12 mouse cellular contexts compared by ENCODE assay signal in the genomic region with DNA sequence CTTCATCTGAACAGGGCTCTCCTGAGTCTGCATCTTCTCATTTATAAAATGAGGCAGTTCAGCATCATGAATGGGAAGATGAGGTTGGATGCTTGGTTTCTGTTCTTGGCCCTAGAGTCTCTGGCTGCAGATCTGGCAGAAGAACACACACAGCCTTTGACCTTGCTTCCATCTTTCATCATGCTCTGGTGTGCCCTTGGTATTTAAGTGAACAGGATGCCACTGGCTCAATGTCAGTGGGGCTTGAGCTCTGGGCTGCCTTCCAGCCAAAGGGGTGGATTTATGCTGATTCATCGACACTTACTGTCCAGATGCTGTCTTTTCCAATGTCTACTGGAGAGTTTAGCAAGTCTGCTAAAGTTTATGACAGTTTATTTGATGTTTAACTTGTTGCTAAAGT.
A peak's percentile ranks its signal among the peaks of the same experiment; 100 is the strongest.
DNase-seq lines count a peak whose midpoint lies in the region; ATAC-seq and TF ChIP-seq lines count a peak whose summit lies in the region.
"Had no signal": no experiment of that assay in that cellular context is flagged by ENCODE, and none has a peak within 500 bp of the region (broad histone marks: within the 10 kb centered on the region; RNA-seq: fewer than 3 reads in every experiment).

No protein-coding gene starts in this region.

- DNase-seq in testis, postnatal 14 days (ENCODE audit: low spot score) = peak; percentile 25
- DNase-seq in testis, postnatal 10 days (ENCODE audit: low spot score) = no peak
- peak; percentile 11 to 64 for DNase-seq in adrenal gland, postnatal 4 days (ENCODE audit: low spot score in 2 of 2)
- DNase-seq in kidney, postnatal 0 days (ENCODE audit: low spot score) = peak; percentile 70
- peak; percentile 17 for DNase-seq in ovary, postnatal 14 days (ENCODE audit: low spot score)
- no peak for DNase-seq in hindbrain, postnatal 0 days (ENCODE audit: low spot score)
- no peak for DNase-seq in hindbrain, embryonic 14.5 days (ENCODE audit: low spot score)
- no peak for DNase-seq in stomach, postnatal 0 days (ENCODE audit: low spot score)
- DNase-seq: embryo, embryonic 11 days; liver, postnatal 0 days; spleen, adult 18-20 months had no signal

- no peaks in the 10 kb centered on the region for H3K27me3 ChIP-seq in kidney, postnatal 0 days (ENCODE audit: insufficient read depth, low read length)
- no peaks in the 10 kb centered on the region for H3K27me3 ChIP-seq in hindbrain, postnatal 0 days (ENCODE audit: insufficient read depth, low read length)
- no peaks in the 10 kb centered on the region for H3K27me3 ChIP-seq in hindbrain, embryonic 14.5 days (ENCODE audit: control insufficient read depth, insufficient read depth, low read length)
- no peaks in the 10 kb centered on the region for H3K27me3 ChIP-seq in stomach, postnatal 0 days (ENCODE audit: control insufficient read depth, insufficient read depth, low read length)

- no peak overlapping the region; the same call in 1 of the 2 replicates for H3K27ac ChIP-seq in kidney, postnatal 0 days
- H3K27ac ChIP-seq in hindbrain, postnatal 0 days = no peak overlapping the region
- no peak overlapping the region for H3K27ac ChIP-seq in hindbrain, embryonic 14.5 days
- H3K27ac ChIP-seq in stomach, postnatal 0 days (replicated peaks) = no peak overlapping the region

- no peak overlapping the region for H3K4me2 ChIP-seq in kidney, postnatal 0 days (ENCODE audit: low read length)
- H3K4me2 ChIP-seq in hindbrain, postnatal 0 days (ENCODE audit: low read depth, low read length) = no peak overlapping the region
- H3K4me2 ChIP-seq in hindbrain, embryonic 14.5 days (replicated peaks) = no peak overlapping the region
- H3K4me2 ChIP-seq in stomach, postnatal 0 days (replicated peaks; ENCODE audit: low read depth) = no peak overlapping the region

- no peak overlapping the region for H3K9ac ChIP-seq in kidney, postnatal 0 days (ENCODE audit: low read depth, low read length)
- no peak overlapping the region for H3K9ac ChIP-seq in hindbrain, postnatal 0 days (replicated peaks; ENCODE audit: low read length)
- H3K9ac ChIP-seq in hindbrain, embryonic 14.5 days = no peak overlapping the region
- H3K9ac ChIP-seq in stomach, postnatal 0 days (ENCODE audit: low read length) = no peak overlapping the region
- H3K9ac ChIP-seq: liver, postnatal 0 days had no signal

- no peak for TF ChIP-seq EP300 in stomach, postnatal 0 days (optimal IDR thresholded peaks at IDR 0.05)

- peak; percentile 76 for ATAC-seq in kidney, postnatal 0 days (replicated peaks; ENCODE audit: low FRiP score, low read depth)
- no peak for ATAC-seq in hindbrain, postnatal 0 days
- no peak for ATAC-seq in hindbrain, embryonic 14.5 days (ENCODE audit: low FRiP score)
- no peak for ATAC-seq in stomach, postnatal 0 days (ENCODE audit: low FRiP score, low TSS enrichment)
- ATAC-seq: forebrain, embryonic 14.5 days; liver, postnatal 0 days had no signal

- no peak overlapping the region for H3K4me3 ChIP-seq in kidney, postnatal 0 days (replicated peaks; ENCODE audit: low read depth, low read length)
- no peak overlapping the region for H3K4me3 ChIP-seq in hindbrain, postnatal 0 days (ENCODE audit: low read length)
- no peak overlapping the region for H3K4me3 ChIP-seq in hindbrain, embryonic 14.5 days (replicated peaks; ENCODE audit: low read length)
- H3K4me3 ChIP-seq in stomach, postnatal 0 days (ENCODE audit: low read depth, low read length) = no peak overlapping the region

- no peaks in the 10 kb centered on the region for H3K9me3 ChIP-seq in kidney, postnatal 0 days (replicated peaks; ENCODE audit: low read length)
- no peaks in the 10 kb centered on the region for H3K9me3 ChIP-seq in hindbrain, postnatal 0 days (ENCODE audit: low read length)
- no peaks in the 10 kb centered on the region for H3K9me3 ChIP-seq in hindbrain, embryonic 14.5 days (ENCODE audit: control insufficient read depth, low read length)
- H3K9me3 ChIP-seq in stomach, postnatal 0 days (ENCODE audit: control insufficient read depth, low read length) = no peaks in the 10 kb centered on the region

- no peak for TF ChIP-seq CTCF in kidney, postnatal 0 days (IDR thresholded peaks at IDR 0.05; ENCODE audit: low read depth)
- no peak for TF ChIP-seq CTCF in hindbrain, postnatal 0 days (IDR thresholded peaks at IDR 0.05; ENCODE audit: low read depth)
- no peak for TF ChIP-seq CTCF in stomach, postnatal 0 days (IDR thresholded peaks at IDR 0.05; ENCODE audit: low read depth)

- 33% methylated on average over 1 of the region's 1 CpGs for WGBS in kidney, postnatal 0 days
- 53% methylated on average over 1 of the region's 1 CpGs for WGBS in hindbrain, postnatal 0 days
- 77% methylated on average over 1 of the region's 1 CpGs for WGBS in hindbrain, embryonic 14.5 days
- WGBS in stomach, postnatal 0 days = 43% methylated on average over 1 of the region's 1 CpGs

- H3K4me1 ChIP-seq in kidney, postnatal 0 days (replicated peaks; ENCODE audit: insufficient read depth, low read length) = 0 out of 2 replicates have a peak, but pooled peaks cover 2% of the 10 kb centered on the region
- no peaks in the 10 kb centered on the region for H3K4me1 ChIP-seq in hindbrain, postnatal 0 days (ENCODE audit: insufficient read depth, low read length)
- no peaks in the 10 kb centered on the region; the same call in 1 of the 2 replicates for H3K4me1 ChIP-seq in hindbrain, embryonic 14.5 days (replicated peaks; ENCODE audit: control insufficient read depth, insufficient read depth, low read length)
- H3K4me1 ChIP-seq in stomach, postnatal 0 days (replicated peaks; ENCODE audit: control insufficient read depth, insufficient read depth) = no peaks in the 10 kb centered on the region

- H3K36me3 ChIP-seq in kidney, postnatal 0 days (ENCODE audit: insufficient read depth, low read length) = no peaks in the 10 kb centered on the region
- H3K36me3 ChIP-seq in hindbrain, postnatal 0 days (ENCODE audit: insufficient read depth, low read length) = no peaks in the 10 kb centered on the region
- no peaks in the 10 kb centered on the region for H3K36me3 ChIP-seq in hindbrain, embryonic 14.5 days (replicated peaks; ENCODE audit: control insufficient read depth, insufficient read depth)
- H3K36me3 ChIP-seq in stomach, postnatal 0 days (ENCODE audit: control insufficient read depth, insufficient read depth, low read length) = no peaks in the 10 kb centered on the region

Comparison
In these comparisons a context has a peak if more than half of its experiments do, and no peak if none do; other contexts are left out.
1. DNase-seq: peak in testis, postnatal 14 days (single experiment), adrenal gland, postnatal 4 days (2 of 2), kidney, postnatal 0 days (single experiment) and ovary, postnatal 14 days (single experiment); none in testis, postnatal 10 days (single experiment), hindbrain, postnatal 0 days (single experiment), hindbrain, embryonic 14.5 days (single experiment) and stomach, postnatal 0 days (single experiment).